Mouse (Mus musculus): Measurements from ENCODE around the gene Gpd1. TPM values are rescaled to one million over a fixed set of nuclear protein-coding genes. Genes with fewer than 3 reads are reported as not detected.

Gpd1 gene
- 108 and 187 TPM in 2 replicates for polyA plus RNA-seq (2012; rRNA removed)

DNA sequence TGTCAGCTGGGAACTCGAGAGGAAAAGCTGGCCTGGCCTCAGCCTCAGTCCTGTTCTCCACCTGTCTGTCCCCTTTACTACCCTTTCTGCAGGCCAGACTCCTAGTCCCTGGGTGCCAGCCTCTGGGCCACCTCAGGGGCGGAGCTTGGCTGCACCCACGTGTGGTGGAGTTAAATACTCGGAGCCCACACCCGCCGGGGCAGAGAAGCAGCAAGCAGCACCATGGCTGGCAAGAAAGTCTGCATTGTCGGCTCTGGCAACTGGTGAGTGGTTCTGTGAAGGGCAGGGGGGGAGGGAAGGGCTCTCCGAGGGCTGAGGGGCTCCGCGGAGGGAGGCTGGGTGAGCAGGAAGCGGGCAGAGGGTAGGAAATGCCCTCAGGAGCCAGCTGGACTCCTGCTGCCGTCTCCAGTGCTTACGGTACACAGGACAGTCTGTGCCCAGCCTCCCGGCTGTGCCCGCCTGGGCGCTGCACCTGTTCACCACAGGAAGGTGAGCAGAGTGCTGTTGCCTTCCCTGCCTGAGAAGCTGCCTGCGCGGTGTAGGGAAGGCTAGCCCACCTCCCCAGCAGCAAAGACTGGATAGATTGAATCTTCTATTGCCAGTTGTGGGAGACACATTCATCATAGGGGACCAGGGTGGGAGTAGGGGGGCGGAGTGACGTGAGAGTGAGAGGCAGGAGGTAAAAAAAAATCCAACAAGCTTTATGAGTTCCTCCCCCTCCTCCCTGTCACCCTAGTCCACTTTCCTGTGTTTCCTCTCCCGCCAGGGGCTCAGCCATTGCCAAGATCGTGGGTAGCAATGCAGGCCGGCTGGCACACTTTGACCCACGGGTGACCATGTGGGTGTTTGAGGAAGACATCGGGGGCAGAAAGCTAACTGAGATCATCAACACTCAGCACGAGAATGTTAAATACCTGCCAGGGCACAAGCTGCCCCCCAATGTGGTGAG is at the start of gene Gpd1:
Gpd1 (plus strand) TSS at position 130 of the 949 bp plus-strand sequence.
- Histone ChIP-seq H3K27ac (ENCODE audit: control insufficient read depth, insufficient read depth, low read length) (no peak within 1 kb of the TSS), H3K4me1 (replicated peaks; ENCODE audit: control insufficient read depth, insufficient read depth, low read length) (peaks cover 6% of the 10 kb centered on the region)

DNA sequence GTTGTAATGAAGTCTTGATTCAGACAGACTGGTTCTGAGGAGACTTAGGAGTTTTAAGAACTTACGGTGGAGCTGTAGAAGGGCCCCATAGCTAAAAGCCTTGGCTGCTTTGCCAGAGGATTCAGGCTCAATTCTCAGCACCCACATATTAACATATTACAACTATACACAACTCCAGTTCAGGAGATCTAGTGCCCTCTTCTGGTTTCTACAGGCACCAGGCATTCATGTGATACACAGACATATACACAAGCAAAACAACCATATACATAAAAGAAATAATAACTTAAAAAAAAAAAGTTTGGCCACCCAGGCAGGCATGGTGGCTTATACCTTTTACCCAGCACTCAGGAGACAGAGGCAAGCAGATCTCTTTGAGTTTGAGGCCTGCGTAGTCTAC is 49.8 kb upstream of the Gpd1 start:
- no peak for DNase-seq
- Histone ChIP-seq H3K27ac (ENCODE audit: control insufficient read depth, insufficient read depth, low read length) (no peak overlapping the region), H3K4me1 (replicated peaks; ENCODE audit: control insufficient read depth, insufficient read depth, low read length) (0 out of 2 replicates have a peak, but pooled peaks cover 10% of the 10 kb centered on the region), H3K27me3 (ENCODE audit: control insufficient read depth, insufficient read depth, low read length) (peaks cover 26% of the 10 kb centered on the region; the same call in 1 of the 2 replicates), H3K4me3 (ENCODE audit: control insufficient read depth, insufficient read depth, low read length) (no peak overlapping the region), H3K36me3 (ENCODE audit: control insufficient read depth, insufficient read depth, low read length) (no peaks in the 10 kb centered on the region)
- TF ChIP-seq POLR2A (IDR thresholded peaks at IDR 0.05; ENCODE audit: control insufficient read depth, extremely low read depth, insufficient read depth, low read length, poor library complexity) (no peak), CTCF (IDR thresholded peaks at IDR 0.05; ENCODE audit: borderline replicate concordance, control insufficient read depth, extremely low read depth, insufficient read depth, low read length, poor library complexity) (no peak)
- 100% methylated on average over 2 of the region's 2 CpGs for WGBS

More for the DNA sequence above, at the start of gene Gpd1:
- Histone ChIP-seq H3K4me3 (ENCODE audit: control insufficient read depth, insufficient read depth, low read length) (no peak within 1 kb of the TSS), H3K36me3 (ENCODE audit: control insufficient read depth, insufficient read depth, low read length) (peaks cover 2% of the 10 kb centered on the region), H3K27me3 (ENCODE audit: control insufficient read depth, insufficient read depth, low read length) (no peaks in the 10 kb centered on the region)
- no peak for DNase-seq
- TF ChIP-seq CTCF (IDR thresholded peaks at IDR 0.05; ENCODE audit: borderline replicate concordance, control insufficient read depth, extremely low read depth, insufficient read depth, low read length, poor library complexity) (no peak), POLR2A (IDR thresholded peaks at IDR 0.05; ENCODE audit: control insufficient read depth, extremely low read depth, insufficient read depth, low read length, poor library complexity) (no peak)
- WGBS = 18% methylated on average over 26 of the region's 26 CpGs

DNA sequence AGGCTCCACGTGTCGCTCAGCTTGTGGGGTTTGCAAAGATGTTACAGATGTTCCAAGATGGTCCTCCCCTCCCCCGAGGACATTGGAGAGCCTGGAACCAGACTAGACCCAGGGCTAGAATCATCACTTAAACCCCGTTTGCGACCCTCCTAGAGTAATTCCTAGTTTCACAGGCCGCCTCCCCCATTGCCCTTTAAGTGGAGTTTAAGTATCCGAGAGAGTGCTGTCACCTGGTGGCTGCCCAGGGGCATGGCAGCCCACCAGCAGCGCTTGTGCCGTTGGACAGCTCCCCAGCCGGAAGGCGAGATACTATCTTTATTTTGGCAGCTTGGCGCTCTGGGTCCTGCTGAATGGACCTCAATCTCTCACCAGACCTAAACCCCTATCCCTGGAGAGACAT is 48.4 kb upstream of the Gpd1 start:
- peak; percentile 98 for TF ChIP-seq CTCF (IDR thresholded peaks at IDR 0.05; ENCODE audit: borderline replicate concordance, control insufficient read depth, extremely low read depth, insufficient read depth, low read length, poor library complexity)
- TF ChIP-seq POLR2A (IDR thresholded peaks at IDR 0.05; ENCODE audit: control insufficient read depth, extremely low read depth, insufficient read depth, low read length, poor library complexity) = no peak
- no peaks in the 10 kb centered on the region for H3K36me3 ChIP-seq (ENCODE audit: control insufficient read depth, insufficient read depth, low read length)
- WGBS = 8% methylated on average over 12 of the region's 12 CpGs
- no peak overlapping the region for H3K27ac ChIP-seq (ENCODE audit: control insufficient read depth, insufficient read depth, low read length)
- H3K4me3 ChIP-seq (ENCODE audit: control insufficient read depth, insufficient read depth, low read length) = no peak overlapping the region
- 0 out of 2 replicates have a peak, but pooled peaks cover 10% of the 10 kb centered on the region for H3K4me1 ChIP-seq (replicated peaks; ENCODE audit: control insufficient read depth, insufficient read depth, low read length)
- H3K27me3 ChIP-seq (ENCODE audit: control insufficient read depth, insufficient read depth, low read length) = peaks cover 25% of the 10 kb centered on the region; the same call in 1 of the 2 replicates
- peak; percentile 78 for DNase-seq

DNA sequence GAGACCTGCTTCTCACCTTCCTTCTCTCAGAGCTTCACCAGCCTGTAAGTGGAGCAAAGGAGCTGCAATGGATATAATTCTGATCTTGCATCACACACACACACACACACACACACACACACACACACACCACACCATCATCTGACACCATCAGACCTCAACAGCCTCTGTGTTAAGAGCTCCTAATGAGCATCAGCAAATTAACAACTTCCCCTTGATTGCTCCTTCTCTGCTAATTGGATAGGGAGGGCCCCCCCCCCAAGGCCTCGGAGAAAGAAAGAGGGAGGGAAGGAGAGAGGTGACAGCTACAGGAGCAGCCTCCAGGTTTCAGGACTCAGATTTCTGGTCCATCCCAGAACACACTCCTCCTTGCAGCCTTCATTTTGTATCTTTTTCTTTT is 47.9 kb upstream of the Gpd1 start:
- DNase-seq = no peak
- H3K27me3 ChIP-seq (ENCODE audit: control insufficient read depth, insufficient read depth, low read length) = peaks cover 24% of the 10 kb centered on the region; the same call in 1 of the 2 replicates
- 6% methylated on average over 1 of the region's 1 CpGs for WGBS
- 0 out of 2 replicates have a peak, but pooled peaks cover 7% of the 10 kb centered on the region for H3K4me1 ChIP-seq (replicated peaks; ENCODE audit: control insufficient read depth, insufficient read depth, low read length)
- no peak overlapping the region for H3K27ac ChIP-seq (ENCODE audit: control insufficient read depth, insufficient read depth, low read length)
- TF ChIP-seq POLR2A (IDR thresholded peaks at IDR 0.05; ENCODE audit: control insufficient read depth, extremely low read depth, insufficient read depth, low read length, poor library complexity) (no peak), CTCF (IDR thresholded peaks at IDR 0.05; ENCODE audit: borderline replicate concordance, control insufficient read depth, extremely low read depth, insufficient read depth, low read length, poor library complexity) (no peak)
- H3K4me3 ChIP-seq (ENCODE audit: control insufficient read depth, insufficient read depth, low read length) = no peak overlapping the region
- no peaks in the 10 kb centered on the region for H3K36me3 ChIP-seq (ENCODE audit: control insufficient read depth, insufficient read depth, low read length)

DNA sequence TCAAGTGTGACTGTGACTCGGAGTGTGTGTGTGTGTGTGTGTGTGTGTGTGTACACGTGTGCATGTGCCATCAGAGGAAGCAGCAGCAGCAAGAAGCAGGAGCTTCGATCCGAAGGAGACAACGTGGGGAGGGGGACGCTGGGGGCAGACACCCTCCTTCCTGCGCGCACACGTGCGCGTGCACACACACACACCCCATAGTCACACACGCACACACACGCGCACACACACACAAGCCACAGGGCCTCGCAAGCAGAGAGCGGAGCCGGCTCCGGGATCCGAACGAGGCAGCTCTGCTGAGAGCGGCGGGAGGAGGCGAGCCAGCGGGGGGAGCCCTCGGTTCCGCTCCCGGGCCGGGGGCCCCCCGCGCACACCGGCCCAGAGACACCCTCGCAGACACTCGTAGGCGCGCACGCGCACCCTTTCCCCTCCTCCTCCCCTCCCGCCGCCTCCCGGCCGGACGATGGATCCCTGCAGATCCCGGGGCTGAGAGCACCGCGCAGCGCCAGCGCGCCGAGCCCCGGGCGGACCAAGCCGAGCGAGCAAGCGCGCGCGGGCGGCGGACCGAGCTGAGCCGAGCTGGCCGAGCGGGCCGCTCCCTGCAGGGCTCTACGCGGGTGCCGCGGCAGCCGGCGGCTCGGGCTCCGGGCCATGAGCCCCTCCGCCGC is 47.0 kb upstream of the Gpd1 start, which contains the start of gene Asic1:
Asic1 (plus strand) TSS at position 215 of the 668 bp plus-strand sequence.
- no peaks in the 10 kb centered on the region for H3K36me3 ChIP-seq (ENCODE audit: control insufficient read depth, insufficient read depth, low read length)
- H3K27me3 ChIP-seq (ENCODE audit: control insufficient read depth, insufficient read depth, low read length) = peaks cover 23% of the 10 kb centered on the region; the same call in 1 of the 2 replicates
- no peak within 1 kb of the TSS for H3K27ac ChIP-seq (ENCODE audit: control insufficient read depth, insufficient read depth, low read length)
- 0 out of 2 replicates have a peak, but pooled peaks cover 6% of the 10 kb centered on the region for H3K4me1 ChIP-seq (replicated peaks; ENCODE audit: control insufficient read depth, insufficient read depth, low read length)
- DNase-seq = no peak
- TF ChIP-seq POLR2A (IDR thresholded peaks at IDR 0.05; ENCODE audit: control insufficient read depth, extremely low read depth, insufficient read depth, low read length, poor library complexity) = no peak
- TF ChIP-seq CTCF (IDR thresholded peaks at IDR 0.05; ENCODE audit: borderline replicate concordance, control insufficient read depth, extremely low read depth, insufficient read depth, low read length, poor library complexity) = no peak
- 2% methylated on average over 74 of the region's 74 CpGs for WGBS
- peak within 1 kb of the TSS; percentile 23 for H3K4me3 ChIP-seq (ENCODE audit: control insufficient read depth, insufficient read depth, low read length)

Data from thymus, adult 2 months (tissue).